Mouse (Mus musculus) embryo, embryonic 11.5 days (tissue): Measurements from ENCODE around the gene Pigs.
A peak's percentile ranks its signal among the peaks of the same experiment; 100 is the strongest.

Source experiments
- DNase-seq: peaks from one replicate; pipeline ENCODE4 v3.0.0-alpha.2; 2012; ENCODE audit warnings: low read depth, low spot score

Pigs gene

DNA sequence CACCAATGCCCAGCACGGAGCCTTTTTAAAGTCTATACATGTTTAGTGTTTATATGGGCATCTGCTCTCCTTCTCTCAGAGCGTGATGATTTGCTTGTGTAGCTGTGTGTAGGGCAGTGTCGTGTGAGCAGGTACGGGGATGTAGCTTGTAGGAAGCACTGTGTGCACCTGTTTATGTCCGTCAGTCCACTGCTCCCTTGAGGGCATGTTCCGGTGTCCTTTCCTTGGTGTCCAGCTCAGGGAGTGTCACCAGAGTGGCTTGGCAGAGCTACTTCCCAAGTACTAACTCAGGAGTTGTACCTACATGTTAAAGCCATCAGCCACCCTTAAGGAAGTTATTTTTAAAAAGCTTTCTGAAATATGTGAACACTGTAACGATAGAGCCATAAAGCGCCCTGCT is 8.8 kb downstream of the Pigs start:
- no peak for DNase-seq

DNA sequence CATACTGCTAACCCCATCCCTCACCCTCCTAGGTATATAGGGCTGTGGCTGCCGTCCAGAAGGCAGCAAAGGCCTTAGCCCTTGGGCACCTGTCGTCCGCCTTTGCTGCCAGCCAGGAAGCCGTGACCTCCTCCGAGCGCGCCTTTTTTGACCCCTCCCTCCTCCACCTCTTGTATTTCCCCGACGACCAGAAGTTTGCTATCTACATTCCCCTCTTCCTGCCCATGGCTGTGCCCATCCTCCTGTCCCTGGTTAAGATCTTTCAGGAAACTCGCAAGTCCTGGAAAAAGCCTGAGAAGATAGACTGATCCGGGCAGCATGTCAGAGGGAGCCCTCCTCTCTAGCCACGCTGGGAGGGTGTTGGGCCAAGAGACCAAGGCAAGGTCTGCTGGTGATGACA is 13.5 kb downstream of the Pigs start:
- no peak for DNase-seq

DNA sequence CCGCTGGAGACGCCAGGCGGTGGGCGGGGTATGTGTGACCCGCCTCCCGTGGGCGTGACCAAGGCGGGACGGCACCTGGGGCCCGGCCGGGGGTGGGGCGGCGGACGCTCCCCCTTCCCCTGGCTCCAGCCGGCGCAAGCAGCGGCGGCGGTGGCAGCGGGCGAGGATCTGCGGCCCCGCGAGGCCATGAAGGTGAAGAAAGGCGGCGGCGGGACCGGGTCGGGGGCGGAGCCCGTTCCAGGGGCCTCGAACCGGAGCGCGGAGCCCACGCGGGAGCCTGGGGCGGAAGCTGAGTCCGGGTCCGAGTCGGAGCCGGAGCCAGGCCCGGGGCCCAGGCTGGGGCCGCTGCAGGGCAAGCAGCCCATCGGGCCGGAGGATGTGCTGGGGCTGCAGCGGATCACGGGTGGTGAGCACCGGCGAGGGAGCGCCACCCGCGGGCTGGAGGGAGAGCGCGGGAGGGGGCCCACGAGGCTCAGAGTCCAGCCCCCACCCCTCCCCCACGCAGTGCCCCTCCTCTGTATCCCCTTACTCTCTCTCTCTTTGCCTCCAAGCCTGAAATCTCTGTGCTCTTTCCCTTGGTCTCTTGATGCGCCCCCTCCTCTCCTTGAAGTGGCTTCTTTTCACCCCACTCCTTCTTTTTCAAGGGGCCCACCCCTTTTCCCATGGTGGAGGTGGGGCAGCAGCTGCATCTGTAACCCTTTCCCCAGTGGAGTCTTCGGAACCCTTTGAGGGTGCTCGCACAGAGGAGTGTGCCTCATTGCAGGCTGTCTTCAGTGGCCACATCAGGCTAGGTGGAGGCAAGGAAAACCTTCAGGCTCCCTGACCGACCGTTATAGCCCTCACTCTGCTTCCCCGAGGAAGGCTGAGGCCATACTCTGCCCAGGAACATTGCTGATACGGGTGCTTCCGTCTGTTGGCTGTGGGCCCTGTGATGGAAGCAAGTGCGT is 15.4 kb downstream of the Pigs start, which contains the start of gene Unc119:
Unc119 (plus strand) TSS at position 102 of the 947 bp plus-strand sequence.
- peak; percentile 59 for DNase-seq

DNA sequence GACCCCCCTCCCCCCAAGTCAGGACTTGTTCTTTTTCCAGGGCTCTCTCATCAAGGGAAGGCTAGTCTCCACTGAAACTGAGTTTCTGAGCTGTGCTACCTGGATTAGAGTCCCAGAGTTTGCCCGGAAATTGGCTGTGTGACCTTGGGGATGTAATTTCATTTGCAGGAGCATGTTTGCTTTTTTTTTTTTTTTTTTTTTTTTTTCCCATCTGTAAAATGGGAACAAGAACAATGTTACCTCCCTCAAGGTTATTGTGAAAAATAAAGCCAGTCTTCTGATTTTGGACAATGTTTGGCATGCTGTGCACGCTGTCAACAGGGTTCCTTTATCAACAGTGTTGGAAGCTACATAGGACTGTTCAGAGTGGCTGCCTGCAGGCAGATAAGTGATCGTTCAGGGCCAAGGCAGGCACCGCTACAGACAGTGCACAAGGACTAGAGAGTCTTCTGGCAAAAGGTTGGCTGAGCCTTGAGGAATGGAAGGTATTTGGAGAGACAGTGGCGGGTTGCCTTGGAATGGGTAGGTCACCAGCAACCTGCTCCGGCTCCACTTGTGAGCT is 16.2 kb downstream of the Pigs start:
- no peak for DNase-seq

DNA sequence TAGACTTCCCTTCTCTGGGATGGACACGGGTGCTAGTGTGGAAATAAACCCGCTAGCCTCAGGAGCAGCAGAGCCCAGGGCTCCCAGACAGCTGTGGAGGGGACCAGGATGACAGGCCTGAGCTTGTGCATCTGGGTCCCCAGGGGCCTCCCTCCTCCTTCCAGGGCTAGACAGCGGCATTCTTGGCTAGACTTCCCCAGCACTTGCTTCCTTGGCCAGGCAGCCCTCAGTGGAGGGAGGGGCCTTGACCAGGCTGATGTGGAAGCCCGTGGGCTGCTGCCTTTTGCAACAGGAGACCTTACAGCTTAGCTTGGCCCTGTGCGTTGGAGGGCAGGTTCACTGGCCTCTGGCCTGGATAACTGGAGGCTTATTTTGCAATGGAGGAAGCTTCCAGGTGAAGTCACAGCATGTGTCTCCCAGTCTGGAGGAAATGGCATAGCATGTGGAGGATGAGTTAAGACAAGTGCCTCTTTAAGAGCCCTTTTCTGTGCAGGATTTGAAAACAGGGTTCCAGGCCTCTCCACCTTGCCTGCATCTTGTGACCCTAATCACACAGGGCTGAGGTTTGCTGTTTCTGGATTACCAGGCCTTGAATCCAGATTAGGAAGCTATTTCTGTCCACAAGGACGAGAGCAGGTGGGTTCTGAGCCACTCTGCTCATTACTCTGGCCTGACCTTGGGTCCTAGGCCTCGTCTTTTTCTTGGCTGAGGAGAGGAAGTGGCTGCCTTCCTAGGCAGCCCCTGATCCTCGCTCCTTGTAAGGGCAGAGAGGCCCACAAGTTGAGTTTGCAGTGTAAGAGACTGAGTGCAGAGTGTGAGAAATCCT is 16.9 kb downstream of the Pigs start:
- DNase-seq = no peak

DNA sequence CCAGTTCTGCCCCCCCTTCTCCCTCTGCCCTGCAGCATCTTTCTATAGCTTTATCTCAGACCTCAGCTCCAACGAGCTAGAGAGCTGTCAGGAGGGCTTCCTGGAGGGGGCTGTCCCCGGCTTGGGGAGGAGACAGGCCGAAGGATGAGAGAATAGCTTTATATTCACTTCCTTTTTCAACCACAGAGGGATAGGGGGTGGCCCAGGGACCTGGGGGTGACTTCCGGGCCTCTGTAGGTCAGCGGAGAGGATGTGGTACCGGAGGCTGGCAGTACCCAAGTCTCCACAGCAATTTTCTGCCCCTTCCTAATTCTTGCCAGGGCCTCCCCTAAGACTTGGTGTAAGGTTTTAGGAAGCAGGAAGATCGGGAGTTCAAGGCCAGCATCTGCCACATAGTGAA is 17.6 kb downstream of the Pigs start:
- no peak for DNase-seq

DNA sequence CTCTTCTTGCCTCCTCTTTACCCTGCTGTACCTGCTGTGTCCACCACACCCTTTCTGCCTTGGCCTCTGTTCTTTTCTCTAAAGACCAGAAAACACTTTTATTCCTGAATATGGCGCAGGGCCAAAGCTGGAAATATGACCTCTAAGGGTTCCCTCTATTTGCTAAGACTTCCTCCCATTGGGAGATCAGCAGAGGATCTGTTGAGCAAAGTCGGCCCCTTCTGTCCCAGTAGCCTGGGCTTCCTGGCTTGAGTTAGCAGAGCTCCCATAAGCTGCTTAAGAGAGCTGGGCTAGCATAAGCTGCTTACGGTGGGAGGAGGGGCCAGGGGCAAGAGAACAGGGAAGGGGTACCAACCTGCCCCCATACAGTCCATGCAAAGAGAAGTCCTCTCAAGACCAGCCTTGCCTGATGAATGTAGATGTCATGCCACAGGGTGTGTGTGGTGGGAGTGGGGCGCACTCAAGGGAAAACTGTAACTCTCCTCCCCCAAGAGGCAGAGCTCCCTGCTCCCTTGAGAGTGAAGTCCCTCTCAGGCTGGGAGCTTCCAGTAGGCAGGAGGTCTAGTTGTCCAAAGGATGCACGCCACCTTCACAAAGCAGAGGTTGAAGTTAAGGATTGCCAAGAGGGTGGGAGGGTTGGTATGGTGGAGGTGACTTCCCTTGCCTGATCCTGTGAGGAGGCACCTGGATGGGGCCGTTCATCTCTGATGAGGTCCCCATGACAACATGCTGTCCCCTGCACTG is 18.3 kb downstream of the Pigs start:
- no peak for DNase-seq

DNA sequence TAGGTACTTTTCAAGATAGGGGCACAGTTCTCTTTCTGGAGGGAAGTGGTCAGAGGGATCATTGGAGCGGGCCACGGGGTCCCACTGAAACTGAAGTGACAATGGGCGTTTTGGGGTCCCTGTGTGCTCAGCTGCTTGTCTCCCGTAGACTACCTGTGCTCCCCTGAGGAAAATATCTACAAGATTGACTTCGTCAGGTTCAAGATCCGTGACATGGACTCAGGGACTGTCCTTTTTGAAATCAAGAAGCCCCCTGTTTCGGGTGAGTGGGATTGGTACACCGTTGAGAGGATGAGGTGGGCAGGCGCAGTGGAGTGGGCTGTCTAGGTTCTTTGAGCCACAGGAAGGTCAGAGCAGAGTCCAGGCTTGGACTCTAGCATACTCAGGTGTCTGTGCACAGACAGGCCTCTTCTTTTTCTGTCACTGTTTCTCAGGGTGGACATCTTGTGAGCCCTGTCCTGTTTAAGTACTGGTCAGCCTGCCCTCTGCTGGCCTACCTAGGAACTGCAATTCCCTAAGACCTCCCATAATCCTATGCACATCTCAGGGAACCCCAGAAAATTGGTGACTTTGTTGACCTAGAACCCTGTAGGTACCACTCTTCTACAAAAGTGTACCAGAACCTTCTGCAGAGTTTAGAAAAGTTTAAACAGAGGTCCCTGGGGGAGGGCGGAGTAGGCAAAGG is 19.0 kb downstream of the Pigs start:
- peak; percentile 66 for DNase-seq

DNA sequence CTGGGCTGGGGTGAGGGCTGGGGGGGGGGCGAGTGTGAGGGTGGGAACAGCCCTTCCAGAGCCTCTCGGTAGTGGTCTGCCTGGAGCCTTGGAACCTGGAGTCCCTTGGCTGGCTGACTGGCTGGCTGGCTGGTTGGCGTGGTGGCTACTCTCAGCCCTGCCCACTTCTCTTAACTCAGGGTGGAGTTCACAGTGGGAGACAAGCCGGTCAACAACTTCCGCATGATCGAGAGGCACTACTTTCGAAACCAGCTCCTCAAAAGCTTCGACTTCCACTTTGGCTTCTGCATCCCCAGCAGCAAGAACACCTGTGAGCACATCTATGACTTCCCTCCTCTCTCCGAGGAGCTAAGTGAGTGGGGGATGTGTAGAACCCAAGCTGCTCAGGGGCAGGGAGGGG is 19.7 kb downstream of the Pigs start:
- no peak for DNase-seq

DNA sequence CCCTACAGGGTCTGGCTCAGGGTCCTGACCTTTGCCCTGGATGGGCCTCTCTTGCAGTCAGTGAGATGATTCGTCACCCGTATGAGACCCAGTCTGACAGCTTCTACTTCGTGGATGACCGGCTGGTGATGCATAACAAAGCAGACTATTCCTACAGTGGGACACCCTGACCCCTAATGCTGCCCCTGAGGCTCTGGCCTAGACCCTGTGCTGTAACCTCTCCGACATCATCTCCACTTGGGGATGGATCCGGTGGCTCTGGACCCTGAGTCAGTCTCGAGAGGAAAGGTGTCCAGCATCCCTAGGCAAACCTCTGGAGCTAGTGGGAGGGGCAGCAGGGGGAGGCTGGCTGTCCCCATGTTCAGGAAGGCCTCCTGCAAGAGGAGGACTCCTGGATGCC is 20.3 kb downstream of the Pigs start:
- DNase-seq = no peak

DNA sequence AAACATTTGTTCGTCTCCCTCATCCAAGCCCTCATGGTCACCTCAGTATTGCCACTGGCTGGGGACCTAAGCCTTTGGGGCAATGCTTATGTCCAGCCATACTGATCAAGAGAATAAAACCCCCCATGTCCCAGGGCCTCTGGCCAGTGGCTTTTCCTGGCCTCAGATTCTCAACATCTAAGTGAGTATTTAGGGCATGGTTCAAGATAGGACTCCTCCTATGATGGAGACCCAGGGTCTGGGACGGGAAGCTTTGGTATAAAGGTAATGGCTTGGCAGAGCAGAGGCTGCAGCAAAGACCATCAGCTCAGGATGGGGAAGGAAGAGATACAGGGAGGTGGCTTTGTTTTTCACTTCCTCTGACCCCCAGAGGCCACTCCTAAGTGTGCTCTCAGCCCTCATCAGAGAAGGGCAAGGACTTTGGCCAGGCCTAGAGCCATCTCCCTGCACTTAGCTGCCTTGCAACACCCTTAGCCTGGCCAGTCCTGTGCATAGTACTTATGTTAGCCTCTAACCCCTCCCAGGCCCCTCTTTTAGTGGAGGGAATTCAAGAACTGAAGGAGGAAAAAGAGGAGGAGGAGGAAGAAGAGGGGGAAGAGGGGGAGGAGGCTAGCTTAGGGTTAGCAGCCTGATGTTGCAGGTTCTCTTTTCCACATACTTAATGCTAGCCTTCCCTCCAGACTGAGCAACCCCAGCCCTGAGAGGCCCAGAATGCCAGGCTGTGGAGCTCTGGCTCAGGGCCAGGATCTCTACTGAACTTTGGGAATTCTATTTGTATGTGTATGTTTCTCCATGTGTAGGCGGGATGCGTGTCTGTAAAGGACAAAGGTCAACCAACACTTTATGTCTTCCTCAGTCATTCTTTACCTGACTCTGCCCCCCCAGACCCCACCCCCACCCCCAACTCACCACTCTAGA is 21.5 kb downstream of the Pigs start:
- DNase-seq = no peak

DNA sequence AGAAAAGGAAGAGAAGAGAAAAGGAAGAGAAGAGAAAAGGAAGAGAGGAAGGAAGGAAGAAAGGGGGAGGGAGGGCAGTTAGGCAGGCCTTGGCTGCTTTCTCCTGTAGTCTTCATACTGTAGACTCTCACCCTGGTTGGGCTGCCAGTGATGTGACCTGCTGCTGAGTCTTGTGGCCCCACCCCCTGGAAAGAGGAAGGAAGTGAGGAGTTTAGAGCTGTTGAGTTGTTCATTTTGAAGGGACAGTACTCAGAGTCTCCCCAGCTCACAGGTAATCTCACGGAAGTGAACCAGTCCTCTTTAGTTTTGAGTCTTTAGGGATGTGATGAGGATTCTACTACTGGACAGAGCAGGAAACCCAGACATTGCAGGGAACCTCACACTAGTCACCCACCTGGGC is 24.9 kb downstream of the Pigs start:
- no peak for DNase-seq

DNA sequence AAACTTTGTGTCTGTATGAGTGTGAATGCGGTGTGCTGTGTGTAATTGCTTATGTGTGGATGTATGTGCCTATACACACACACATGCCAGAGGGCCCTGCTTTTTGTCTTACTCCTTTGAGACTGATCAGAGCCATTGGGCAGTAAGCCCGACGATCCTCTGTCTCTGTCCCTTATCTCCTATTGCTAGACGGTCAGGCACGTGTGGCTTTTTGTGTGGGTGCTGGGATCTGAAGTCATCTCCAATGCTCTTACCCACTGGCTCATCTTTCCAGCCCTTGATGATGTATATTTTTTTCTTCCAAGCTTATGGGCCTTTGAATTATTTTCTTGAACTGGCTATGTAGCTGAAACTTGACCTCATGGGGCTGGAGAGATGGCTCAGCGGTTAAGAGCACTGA is 26.7 kb downstream of the Pigs start:
- no peak for DNase-seq

DNA sequence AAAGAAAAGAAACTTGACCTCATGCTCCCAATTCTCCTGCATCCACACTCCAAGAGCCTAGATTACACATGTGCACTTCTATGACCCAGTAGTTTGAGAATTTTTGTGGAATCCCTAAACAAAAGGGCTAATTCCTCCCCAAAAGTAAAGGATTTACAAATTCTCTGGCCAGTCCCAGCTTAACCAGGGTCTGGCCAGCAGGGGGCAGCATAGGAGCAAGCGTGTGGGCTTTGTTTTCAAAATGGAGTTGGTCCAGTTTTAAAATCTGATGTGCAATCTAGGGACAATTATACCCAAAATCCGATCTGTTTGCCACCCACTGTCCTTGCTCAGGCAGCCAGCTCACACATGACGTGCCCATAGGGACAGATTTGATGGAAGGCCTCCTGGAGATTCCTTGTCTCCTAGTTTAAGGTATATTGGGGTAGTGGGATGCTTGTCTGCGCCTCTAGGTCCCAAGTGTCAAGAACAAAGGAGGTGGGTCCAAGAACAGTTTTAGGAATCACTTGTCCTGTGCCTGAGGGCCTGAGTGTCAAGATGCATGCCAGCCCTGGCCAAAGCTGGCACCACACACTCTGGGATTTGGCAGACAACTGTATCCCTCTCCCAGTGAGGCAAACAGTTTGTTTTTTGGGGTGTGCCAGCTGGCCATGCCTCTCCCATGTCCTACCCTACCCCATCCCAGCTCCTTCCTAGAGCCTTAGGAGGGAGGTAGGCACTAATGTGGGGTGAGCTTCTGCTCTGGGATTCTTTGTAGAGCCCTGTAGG is 27.4 kb downstream of the Pigs start:
- DNase-seq = peak; percentile 59

DNA sequence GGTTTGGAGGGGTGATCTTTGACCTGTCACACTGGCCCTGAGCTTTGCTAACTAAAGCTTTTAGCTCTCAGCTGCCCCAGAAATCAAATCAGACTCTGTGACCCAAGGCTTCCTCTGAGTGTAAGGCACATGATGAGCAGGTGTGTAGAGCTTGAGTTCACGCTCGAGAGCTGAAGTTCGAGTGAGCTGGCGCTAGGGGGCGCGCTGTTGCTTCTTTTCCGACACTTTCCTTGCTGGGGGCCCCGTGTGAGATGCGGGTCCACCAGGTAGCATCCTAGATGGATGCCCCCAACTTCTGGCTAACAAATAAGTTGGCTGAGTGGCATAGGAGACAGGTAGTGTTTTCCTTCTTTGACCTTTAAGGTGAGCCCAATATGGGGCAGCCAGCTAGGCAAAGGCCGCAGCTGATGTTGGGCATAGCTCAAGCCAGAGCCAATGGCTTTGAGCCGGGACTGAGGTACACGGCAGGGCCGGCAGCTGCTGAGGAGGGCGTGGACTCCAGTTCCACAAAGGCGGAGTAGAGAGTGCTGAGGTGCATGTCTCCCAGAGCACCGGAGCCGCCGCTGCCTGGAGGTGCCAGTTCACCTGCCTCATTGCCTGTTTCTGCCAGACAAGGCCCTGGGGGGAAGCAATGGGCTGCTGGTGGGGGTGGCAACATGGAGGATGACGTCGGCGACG is 30.3 kb downstream of the Pigs start:
- no peak for DNase-seq

DNA sequence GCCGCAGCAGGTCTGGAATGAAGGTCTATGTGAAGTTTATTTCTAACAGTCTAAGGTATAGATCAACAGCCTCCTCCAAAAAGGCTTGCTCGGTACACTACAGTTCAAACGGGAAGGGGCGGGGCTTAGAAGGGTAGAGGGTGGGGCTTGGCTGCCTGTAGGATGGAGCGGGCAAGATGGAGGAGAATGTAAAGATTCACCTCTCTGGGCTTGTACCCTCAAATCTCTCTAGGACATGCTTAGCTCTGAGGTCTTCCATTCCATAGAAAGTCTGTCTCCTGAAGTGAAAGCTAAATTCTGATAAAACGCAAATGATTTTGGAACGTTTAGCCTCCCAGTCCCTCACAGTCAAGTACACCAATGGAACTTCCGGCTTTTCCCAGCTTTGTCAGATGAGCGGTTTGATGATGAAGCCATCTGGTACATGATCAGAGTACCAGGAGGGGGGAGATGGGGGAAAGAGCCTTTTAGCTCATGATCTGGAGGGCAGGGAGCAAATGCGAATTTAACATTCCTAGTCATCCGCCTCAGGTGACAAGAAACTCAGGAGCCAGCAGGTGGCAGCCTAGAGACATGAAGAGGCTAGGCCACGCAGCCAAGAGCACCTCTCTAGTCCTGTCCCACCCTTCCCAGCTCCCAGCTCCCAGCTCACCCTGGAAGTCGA is 32.0 kb downstream of the Pigs start:
- DNase-seq = peak; percentile 64

DNA sequence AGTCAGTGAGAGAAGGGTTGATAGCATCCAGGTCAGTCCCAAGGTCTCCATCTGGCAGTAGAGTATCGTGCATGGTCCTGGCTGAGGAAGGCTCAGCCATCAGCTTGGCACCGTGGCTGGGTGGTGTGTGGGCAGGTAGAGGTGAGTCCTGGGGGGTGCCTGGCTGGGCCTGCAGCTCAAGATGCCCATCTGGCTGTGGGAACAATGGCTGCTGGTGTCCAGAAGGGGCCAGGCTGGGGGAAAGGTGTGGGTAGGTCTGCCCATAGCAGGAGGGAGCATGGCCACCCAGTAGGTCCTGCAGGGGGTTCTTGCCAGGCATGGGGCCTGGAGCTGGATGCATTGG is 32.5 kb downstream of the Pigs start:
- no peak for DNase-seq

DNA sequence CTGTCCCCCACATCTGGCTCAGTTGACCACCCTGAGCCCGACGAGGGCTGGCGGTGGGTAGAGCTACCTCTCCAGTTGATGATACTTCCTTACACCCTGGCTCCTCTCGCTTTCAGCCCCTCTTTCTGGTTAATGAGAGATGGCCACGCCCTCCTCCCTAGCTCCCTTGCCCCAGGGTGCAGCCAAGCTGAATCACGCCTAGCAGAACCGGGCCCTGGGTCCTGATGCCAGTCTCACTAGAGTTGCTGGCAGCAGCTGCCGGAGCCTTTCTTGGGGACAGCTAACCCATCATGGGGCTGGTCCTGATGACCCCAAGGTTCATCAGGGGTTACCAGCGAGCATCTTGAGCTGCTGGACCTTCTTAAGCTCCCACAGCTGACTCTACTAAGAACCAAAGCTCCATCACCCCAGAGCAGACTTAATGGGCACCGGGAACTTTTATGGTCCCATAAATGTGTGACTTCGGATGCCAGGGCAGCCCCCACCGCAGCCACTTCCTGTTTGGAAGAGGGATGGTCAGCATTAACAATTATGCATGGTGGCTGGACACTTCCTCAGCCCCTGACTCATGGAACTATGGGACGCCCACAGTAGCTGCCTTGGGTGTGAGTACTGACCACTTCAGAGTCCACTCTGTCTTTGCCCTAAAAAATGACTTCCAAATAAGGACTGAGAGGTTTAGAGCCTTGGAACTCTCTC is 35.2 kb downstream of the Pigs start:
- DNase-seq = no peak
